Mouse (Mus musculus): ENCODE measurements around the gene Lmbr1. TPM values are rescaled to one million over a fixed set of nuclear protein-coding genes. Genes with fewer than 3 reads are reported as not detected.

The Lmbr1 gene
- total and polyA plus RNA-seq, 3 experiments, result 5.3 to 13.4 (median 12.4) TPM

DNA sequence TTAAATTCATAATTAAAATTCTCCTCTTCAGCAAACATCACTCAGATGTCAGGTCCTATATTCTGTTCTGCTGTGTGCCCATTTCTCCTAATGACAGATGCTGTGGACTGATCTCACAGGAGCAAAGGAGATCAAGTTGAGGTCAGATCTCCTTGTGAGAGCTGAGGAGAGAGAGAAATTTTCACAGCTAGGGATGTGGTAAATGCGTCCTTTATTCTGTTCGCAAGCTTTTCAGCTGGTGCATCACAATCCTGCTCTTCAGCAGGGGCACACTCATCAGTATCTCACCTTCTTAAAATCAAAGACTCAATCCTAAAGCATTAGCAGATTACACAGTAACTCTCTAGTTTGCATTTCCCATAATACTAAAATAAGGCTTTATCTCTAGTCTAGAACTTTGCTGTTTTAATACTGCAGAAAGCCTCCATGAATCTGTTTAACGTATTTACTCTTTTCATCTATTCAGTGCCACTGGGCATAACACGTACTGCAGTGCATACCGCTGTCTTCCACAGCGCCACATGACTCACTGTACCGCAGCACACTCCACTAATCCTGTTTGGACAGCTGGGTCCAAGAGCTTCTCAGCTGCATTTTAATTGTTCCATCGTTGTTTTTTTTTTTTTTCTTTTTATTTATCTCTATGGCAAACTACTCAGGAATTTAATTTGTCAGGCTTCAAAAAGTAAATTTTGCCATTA lies 127.2 kb downstream of the Lmbr1 start:
- TF ChIP-seq EP300 (IDR thresholded peaks at IDR 0.05; ENCODE audit: insufficient read depth, low read depth, low read length) (no peak), CTCF (IDR thresholded peaks at IDR 0.05) (no peak), POLR2A (IDR thresholded peaks at IDR 0.05; ENCODE audit: insufficient read depth, low read depth, low read length) (no peak)
- no peaks in the 10 kb centered on the region for H3K4me1 ChIP-seq (ENCODE audit: control insufficient read depth, insufficient read depth, low read length)

GRCm38 (mm10) chr5:29244769-29245168 lies 133.4 kb downstream of the Lmbr1 start:
- no peak overlapping the region for H3K4me3 ChIP-seq
- H3K9ac ChIP-seq (ENCODE audit: low read depth, low read length), result no peak overlapping the region
- no peaks in the 10 kb centered on the region for H3K4me1 ChIP-seq (ENCODE audit: control insufficient read depth, insufficient read depth, low read length)
- no peak overlapping the region for H3K27ac ChIP-seq
- no peak for DNase-seq
- H3K27me3 ChIP-seq (ENCODE audit: control insufficient read depth, insufficient read depth, low read length), result no peaks in the 10 kb centered on the region
- no peak for TF ChIP-seq EP300 (IDR thresholded peaks at IDR 0.05; ENCODE audit: insufficient read depth, low read depth, low read length)
- TF ChIP-seq CTCF (IDR thresholded peaks at IDR 0.05), result no peak
- no peak for TF ChIP-seq POLR2A (IDR thresholded peaks at IDR 0.05; ENCODE audit: insufficient read depth, low read depth, low read length)
- 83% methylated on average over 1 of the region's 1 CpGs for WGBS
- intact Hi-C loops (cut with DNase I), result no loop called here
- H3K79me2 ChIP-seq (replicated peaks; ENCODE audit: control insufficient read depth, insufficient read depth, low read length), result no peaks in the 10 kb centered on the region
- no peaks in the 10 kb centered on the region for H3K36me3 ChIP-seq (ENCODE audit: control insufficient read depth, insufficient read depth, low read length)

More for the DNA sequence above, 127.2 kb downstream of the Lmbr1 start:
- intact Hi-C loops (cut with DNase I), result no loop called here
- Histone ChIP-seq H3K27me3 (ENCODE audit: control insufficient read depth, insufficient read depth, low read length) (no peaks in the 10 kb centered on the region), H3K27ac (no peak overlapping the region), H3K4me3 (no peak overlapping the region), H3K9ac (ENCODE audit: low read depth, low read length) (no peak overlapping the region), H3K36me3 (ENCODE audit: control insufficient read depth, insufficient read depth, low read length) (no peaks in the 10 kb centered on the region), H3K79me2 (replicated peaks; ENCODE audit: control insufficient read depth, insufficient read depth, low read length) (no peaks in the 10 kb centered on the region)
- no peak for DNase-seq
- 75% methylated on average over 8 of the region's 8 CpGs for WGBS

- TF ChIP-seq EP300 (IDR thresholded peaks at IDR 0.05; ENCODE audit: insufficient read depth, low read depth, low read length) (no peak), CTCF (IDR thresholded peaks at IDR 0.05) (no peak), POLR2A (IDR thresholded peaks at IDR 0.05; ENCODE audit: insufficient read depth, low read depth, low read length) (no peak)
- Histone ChIP-seq H3K36me3 (ENCODE audit: control insufficient read depth, insufficient read depth, low read length) (no peaks in the 10 kb centered on the region), H3K27me3 (ENCODE audit: control insufficient read depth, insufficient read depth, low read length) (no peaks in the 10 kb centered on the region), H3K4me1 (ENCODE audit: control insufficient read depth, insufficient read depth, low read length) (no peaks in the 10 kb centered on the region), H3K9ac (ENCODE audit: low read depth, low read length) (no peak overlapping the region), H3K27ac (no peak overlapping the region), H3K4me3 (no peak overlapping the region), H3K79me2 (replicated peaks; ENCODE audit: control insufficient read depth, insufficient read depth, low read length) (no peaks in the 10 kb centered on the region)
- no peak for DNase-seq
- intact Hi-C loops (cut with DNase I), result no loop called here
Measured at GRCm38 (mm10) chr5:29238379-29238778, 139.8 kb downstream of the Lmbr1 start.

- 64% methylated on average over 2 of the region's 2 CpGs for WGBS
- Histone ChIP-seq H3K36me3 (ENCODE audit: control insufficient read depth, insufficient read depth, low read length) (no peaks in the 10 kb centered on the region), H3K4me3 (no peak overlapping the region)
Measured at GRCm38 (mm10) chr5:29230481-29230880, 147.7 kb downstream of the Lmbr1 start.

GRCm38 (mm10) chr5:29224089-29224488 lies 154.1 kb downstream of the Lmbr1 start:
- intact Hi-C loops (cut with DNase I), result no loop called here
- Histone ChIP-seq H3K27me3 (ENCODE audit: control insufficient read depth, insufficient read depth, low read length) (no peaks in the 10 kb centered on the region), H3K36me3 (ENCODE audit: control insufficient read depth, insufficient read depth, low read length) (no peaks in the 10 kb centered on the region), H3K4me3 (no peak overlapping the region), H3K9ac (ENCODE audit: low read depth, low read length) (no peak overlapping the region), H3K79me2 (replicated peaks; ENCODE audit: control insufficient read depth, insufficient read depth, low read length) (no peaks in the 10 kb centered on the region), H3K27ac (no peak overlapping the region), H3K4me1 (ENCODE audit: control insufficient read depth, insufficient read depth, low read length) (no peaks in the 10 kb centered on the region)
- DNase-seq, result no peak
- TF ChIP-seq CTCF (IDR thresholded peaks at IDR 0.05) (no peak), POLR2A (IDR thresholded peaks at IDR 0.05; ENCODE audit: insufficient read depth, low read depth, low read length) (no peak), EP300 (IDR thresholded peaks at IDR 0.05; ENCODE audit: insufficient read depth, low read depth, low read length) (no peak)
- 87% methylated on average over 7 of the region's 7 CpGs for WGBS

More at GRCm38 (mm10) chr5:29230481-29230880, 147.7 kb downstream of the Lmbr1 start:
- no peaks in the 10 kb centered on the region for H3K4me1 ChIP-seq (ENCODE audit: control insufficient read depth, insufficient read depth, low read length)
- intact Hi-C loops (cut with DNase I), result no loop called here
- DNase-seq, result no peak
- H3K27me3 ChIP-seq (ENCODE audit: control insufficient read depth, insufficient read depth, low read length), result no peaks in the 10 kb centered on the region
- H3K9ac ChIP-seq (ENCODE audit: low read depth, low read length), result no peak overlapping the region
- no peak overlapping the region for H3K27ac ChIP-seq
- TF ChIP-seq POLR2A (IDR thresholded peaks at IDR 0.05; ENCODE audit: insufficient read depth, low read depth, low read length) (no peak), EP300 (IDR thresholded peaks at IDR 0.05; ENCODE audit: insufficient read depth, low read depth, low read length) (no peak), CTCF (IDR thresholded peaks at IDR 0.05) (no peak)
- no peaks in the 10 kb centered on the region for H3K79me2 ChIP-seq (replicated peaks; ENCODE audit: control insufficient read depth, insufficient read depth, low read length)

- 40% methylated on average over 3 of the region's 3 CpGs for WGBS
- H3K4me1 ChIP-seq (ENCODE audit: control insufficient read depth, insufficient read depth, low read length), result no peaks in the 10 kb centered on the region
- intact Hi-C loops (cut with DNase I), result no loop called here
- no peaks in the 10 kb centered on the region for H3K79me2 ChIP-seq (replicated peaks; ENCODE audit: control insufficient read depth, insufficient read depth, low read length)
- TF ChIP-seq POLR2A (IDR thresholded peaks at IDR 0.05; ENCODE audit: insufficient read depth, low read depth, low read length) (no peak), EP300 (IDR thresholded peaks at IDR 0.05; ENCODE audit: insufficient read depth, low read depth, low read length) (no peak), CTCF (IDR thresholded peaks at IDR 0.05) (no peak)
- H3K4me3 ChIP-seq, result no peak overlapping the region
- H3K9ac ChIP-seq (ENCODE audit: low read depth, low read length), result no peak overlapping the region
- no peaks in the 10 kb centered on the region for H3K36me3 ChIP-seq (ENCODE audit: control insufficient read depth, insufficient read depth, low read length)
- no peak for DNase-seq
- no peaks in the 10 kb centered on the region for H3K27me3 ChIP-seq (ENCODE audit: control insufficient read depth, insufficient read depth, low read length)
- H3K27ac ChIP-seq, result no peak overlapping the region
Measured at GRCm38 (mm10) chr5:29217997-29218396, 160.2 kb downstream of the Lmbr1 start.

Data from heart, adult 2 months (tissue).